Mouse (Mus musculus): Measurements from ENCODE around the gene Gba.

- TF ChIP-seq POLR2A (IDR thresholded peaks at IDR 0.05; ENCODE audit: insufficient read depth, low read depth, low read length), result no peak
- TF ChIP-seq CTCF (IDR thresholded peaks at IDR 0.05; ENCODE audit: insufficient read depth, low read depth, low read length), result no peak
These were observed 29.1 kb downstream of the Gba start for GRCm38 (mm10) chr3:89231772-89232275.
